ENCODE assay signal across 10 mouse cellular contexts in the genomic region with DNA sequence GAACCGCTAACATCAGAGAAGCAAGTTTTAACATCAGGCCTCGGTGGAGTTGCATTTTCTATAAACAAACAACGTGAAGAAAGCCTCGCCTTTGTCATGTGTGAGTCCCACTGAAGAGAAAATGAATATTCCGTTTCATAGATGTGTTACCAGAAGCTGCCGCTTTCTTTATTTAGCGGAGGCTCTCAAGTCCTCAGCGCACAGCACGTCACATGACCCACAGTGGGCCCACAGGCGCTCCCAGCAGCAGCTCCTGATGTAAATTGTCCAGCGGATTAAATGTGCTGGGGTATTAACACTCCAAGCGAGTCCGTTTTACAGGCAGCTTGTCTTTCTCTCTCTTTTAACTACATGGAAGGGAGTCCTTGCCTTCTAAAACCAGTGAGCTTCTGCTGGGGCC.
"Had no signal": no experiment of that assay in that cellular context is flagged by ENCODE, and none has a peak within 500 bp of the region (broad histone marks: within the 10 kb centered on the region; RNA-seq: fewer than 3 reads in every experiment).

No protein-coding gene starts in this region.

- H3K27me3 ChIP-seq: liver, embryonic 15.5 days had no signal

- H3K9me3 ChIP-seq: limb, embryonic 10.5 days; liver, embryonic 15.5 days had no signal

- H3K4me1 ChIP-seq: liver, embryonic 15.5 days had no signal

- H3K4me3 ChIP-seq: left cerebral cortex, adult 2 months; limb, embryonic 10.5 days; liver, embryonic 15.5 days had no signal

- H3K36me3 ChIP-seq: limb, embryonic 10.5 days; liver, embryonic 15.5 days had no signal

- H3K27ac ChIP-seq: left cerebral cortex, adult 2 months; limb, embryonic 10.5 days; liver, embryonic 15.5 days; stomach, postnatal 0 days had no signal

- DNase-seq: kidney, postnatal 25 days; lung, adult 2 months; lung, postnatal 36 days; thymus, postnatal 4 days had no signal

- ATAC-seq: lung, postnatal 0 days had no signal

- H3K4me2 ChIP-seq: liver, embryonic 11.5 days; liver, embryonic 15.5 days had no signal

- H3K9ac ChIP-seq: liver, embryonic 15.5 days had no signal
